Mouse (Mus musculus) bone marrow macrophage, adult 2 months (primary cell): Measurements from ENCODE around the gene Dmrt3.

Experiments
- CTCF ChIP-seq: IDR thresholded peaks from 2 replicates; pipeline ENCODE4 v1.5.1; 2012; ENCODE audit warnings: low read depth, mild to moderate bottlenecking, low read length, moderate library complexity
- POLR2A ChIP-seq: IDR thresholded peaks from 2 replicates; pipeline ENCODE4 v1.6.1; 2012; ENCODE audit warnings: mild to moderate bottlenecking, low read depth, low read length, borderline replicate concordance

- TF ChIP-seq CTCF (no peak), POLR2A (no peak)
Measured at GRCm38 (mm10) chr19:25574431-25574830, 35.7 kb upstream of the Dmrt3 start.
